Mouse (Mus musculus): ENCODE data around the gene 4933402J07Rik. TPM values are rescaled to one million over a fixed set of nuclear protein-coding genes. Genes with fewer than 3 reads are reported as not detected.

The 4933402J07Rik gene
- total RNA-seq, 2 experiments from 2014 or later = not detected

GRCm38 (mm10) chr8:87621181-87621580 is 57.5 kb downstream of the 4933402J07Rik start:
- no peak for DNase-seq

GRCm38 (mm10) chr8:87629656-87630055 is 66.0 kb downstream of the 4933402J07Rik start:
- DNase-seq = no peak

- DNase-seq = no peak
Observed at GRCm38 (mm10) chr8:87631776-87632175, 68.1 kb downstream of the 4933402J07Rik start.

- DNase-seq = no peak
Observed at GRCm38 (mm10) chr8:87636226-87636742, 72.6 kb downstream of the 4933402J07Rik start.

Other genes with a start within 250 kb of the 4933402J07Rik start
- gene Cbln1, start 91.2 kb upstream of the 4933402J07Rik start, total RNA-seq (2021) = under 1 TPM in 1 of 2 experiments, not detected in 1; 0.29 TPM

Data from gastrocnemius, postnatal 10 days (tissue).